Mouse (Mus musculus): Measurements from ENCODE around the gene Bicral. TPM values are rescaled to one million over a fixed set of nuclear protein-coding genes. Genes with fewer than 3 reads are reported as not detected.

The Bicral gene
- total RNA-seq, 2 experiments from 2014 or later, result 53.2 to 58.9 TPM

DNA sequence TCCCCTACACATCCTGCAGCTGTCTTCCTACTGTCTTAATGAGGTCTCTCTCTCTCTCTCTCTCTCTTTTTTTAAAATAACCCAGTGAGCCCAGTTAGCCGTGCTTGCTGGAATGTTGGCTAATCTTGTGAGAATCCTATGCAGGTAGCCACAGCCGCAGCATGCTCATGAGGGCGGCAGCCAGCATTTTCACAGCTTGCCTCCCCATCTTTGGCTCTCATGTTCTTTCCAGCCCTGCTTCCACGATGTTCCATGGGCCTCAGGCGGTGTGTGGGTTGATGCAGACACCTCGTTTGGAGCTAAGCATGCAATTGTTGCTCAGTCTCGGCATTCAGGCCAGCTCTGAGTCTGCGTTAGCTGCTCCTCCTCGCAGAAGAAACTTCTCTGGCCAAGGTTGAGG, 93.4 kb downstream of the Bicral start:
- DNase-seq (ENCODE audit: low spot score in 2 of 2), result peak; percentile 53 to 80

DNA sequence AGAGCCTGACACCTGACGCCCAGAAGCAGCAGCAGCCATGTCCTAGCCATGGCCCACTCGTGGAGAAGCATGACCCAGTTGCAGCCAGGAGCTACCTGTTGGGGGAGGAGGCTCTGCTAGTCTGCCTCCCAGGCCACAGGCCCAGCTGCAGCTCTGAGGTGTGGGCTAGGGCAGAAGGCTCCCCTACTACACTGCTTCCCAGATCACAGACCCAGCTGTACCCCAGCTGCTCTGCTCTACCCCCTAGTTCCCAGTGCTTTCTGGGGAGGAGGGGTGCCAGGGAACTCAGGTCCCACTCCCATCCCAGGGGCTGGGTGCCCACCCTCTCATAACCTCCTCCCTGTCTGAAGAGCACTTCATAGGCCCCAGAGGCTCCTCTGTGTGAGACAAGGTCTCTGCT, 94.7 kb downstream of the Bicral start, which contains the start of gene Ptcra:
Gene Ptcra, minus strand, starts transcription at position 169 of the 400 bp plus-strand sequence.
- no peak for DNase-seq (ENCODE audit: low spot score in 2 of 2)

DNA sequence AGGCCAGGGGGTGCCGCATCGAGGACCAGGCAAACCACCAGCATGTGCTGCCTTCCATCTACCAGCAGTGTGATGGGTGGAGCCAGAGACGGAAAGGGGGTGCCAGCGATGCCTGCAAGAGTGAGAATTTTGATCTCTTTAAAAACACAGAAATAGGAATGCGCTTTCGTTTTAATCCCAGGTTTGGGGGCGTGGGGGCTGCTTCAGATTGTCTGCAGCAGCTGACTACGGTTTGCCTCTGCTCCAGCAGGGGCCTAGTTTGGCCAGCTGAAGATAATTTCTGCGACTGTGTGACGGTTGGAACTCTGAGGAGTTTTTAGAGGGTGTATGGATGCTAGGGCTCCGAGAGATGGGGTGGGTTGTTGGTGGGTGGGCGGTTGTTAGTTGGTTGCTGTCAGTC, 99.5 kb downstream of the Bicral start:
- peak in 1 of 2 experiments; percentile 48 for DNase-seq (ENCODE audit: low spot score in 2 of 2)

DNA sequence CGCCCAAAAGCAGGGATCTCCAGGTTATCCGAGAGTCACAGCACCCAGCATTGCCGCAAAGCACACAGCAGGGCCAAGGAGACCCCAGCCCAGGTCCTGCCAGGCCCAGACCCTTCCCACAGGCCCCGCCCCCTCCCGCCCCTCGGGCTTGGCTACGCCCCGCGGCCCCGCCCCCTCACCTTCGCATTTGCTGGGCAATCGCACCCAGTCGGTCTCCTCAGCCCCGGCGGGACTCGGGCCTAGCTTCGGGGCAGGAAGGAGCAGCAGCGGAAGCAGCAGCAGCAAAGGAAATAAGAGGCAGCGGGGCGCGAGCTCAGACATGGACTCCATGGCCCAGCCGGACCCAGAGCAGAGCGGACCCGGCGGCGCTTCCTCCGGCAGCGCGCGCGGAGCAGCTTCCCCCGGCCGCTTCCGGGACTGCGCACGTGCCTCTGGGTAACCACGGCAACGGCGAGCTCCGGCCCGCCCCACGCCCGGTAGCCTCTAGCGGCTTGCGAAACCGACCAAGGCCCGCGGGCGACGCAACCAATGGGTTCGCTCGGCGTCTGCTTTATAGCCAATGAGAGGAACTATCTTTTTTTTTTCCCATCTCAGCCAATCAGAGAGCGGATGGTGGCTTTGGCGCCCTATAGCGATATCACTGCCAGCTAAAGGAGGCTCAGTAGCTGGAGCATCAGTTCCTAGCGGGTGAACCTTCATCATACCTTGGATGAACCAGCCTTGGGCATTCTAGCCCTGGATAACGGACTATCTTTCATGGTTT, 106.3 kb downstream of the Bicral start, which contains the start of gene Cnpy3:
Gene Cnpy3, minus strand, starts transcription at position 421 of the 763 bp plus-strand sequence.
- peak; percentile 95 to 97 for DNase-seq (ENCODE audit: low spot score in 2 of 2)

DNA sequence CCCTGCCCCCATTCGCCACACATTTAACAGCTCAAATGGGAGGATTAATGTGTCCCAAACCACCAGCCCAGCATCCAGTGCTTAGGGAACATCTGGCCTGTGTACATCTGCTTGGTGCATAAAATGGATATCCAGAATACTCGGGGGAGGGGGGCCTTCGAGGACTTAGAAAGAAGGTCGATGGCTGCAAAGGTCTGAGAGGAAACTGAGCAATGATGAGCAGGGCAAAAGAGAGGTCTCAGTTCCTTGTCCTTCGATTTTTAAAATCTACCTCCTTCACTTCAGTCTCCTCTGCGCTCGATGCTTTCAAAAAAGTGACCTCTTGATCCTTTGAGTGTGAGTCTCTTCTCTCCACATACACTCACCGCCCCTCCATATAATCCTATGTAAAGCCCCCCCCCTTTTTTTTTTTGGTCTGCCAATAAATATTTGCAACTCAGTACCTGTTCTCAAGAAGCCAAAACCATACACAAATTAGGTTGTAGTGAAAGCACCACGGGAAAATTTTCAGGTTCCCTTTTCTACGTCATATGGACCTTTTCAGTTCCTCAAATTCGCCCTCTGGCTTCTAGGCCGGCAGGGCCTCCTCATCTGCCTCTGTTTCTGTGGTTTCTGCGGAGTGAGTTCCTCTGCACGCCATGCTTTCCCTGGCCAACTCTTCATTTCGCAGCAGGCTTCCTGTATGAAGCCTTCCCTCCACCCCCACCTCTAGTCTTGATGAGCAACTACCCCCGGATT, 107.1 kb downstream of the Bicral start:
- DNase-seq (ENCODE audit: low spot score in 2 of 2), result peak in 1 of 2 experiments; percentile 26

DNA sequence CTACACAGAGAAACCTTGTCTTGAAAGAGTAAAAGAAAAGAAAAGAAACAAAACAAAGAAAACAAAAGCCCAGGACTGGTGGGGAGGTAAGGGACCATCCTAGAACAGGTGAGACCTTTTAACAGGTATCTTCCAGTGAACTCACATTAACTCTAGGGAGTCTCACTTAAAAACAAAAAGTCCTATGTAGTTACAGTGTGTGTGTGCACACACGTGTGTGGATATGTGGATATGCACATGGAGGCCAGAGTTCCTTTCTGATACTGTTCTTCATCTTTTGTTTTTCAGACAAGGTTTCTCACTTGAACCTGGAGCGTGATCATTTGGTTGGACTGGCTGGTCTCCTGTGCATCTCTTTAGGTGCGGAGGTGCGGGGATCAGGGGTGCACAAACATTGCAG, 107.7 kb downstream of the Bicral start:
- no peak for DNase-seq (ENCODE audit: low spot score in 2 of 2)

DNA sequence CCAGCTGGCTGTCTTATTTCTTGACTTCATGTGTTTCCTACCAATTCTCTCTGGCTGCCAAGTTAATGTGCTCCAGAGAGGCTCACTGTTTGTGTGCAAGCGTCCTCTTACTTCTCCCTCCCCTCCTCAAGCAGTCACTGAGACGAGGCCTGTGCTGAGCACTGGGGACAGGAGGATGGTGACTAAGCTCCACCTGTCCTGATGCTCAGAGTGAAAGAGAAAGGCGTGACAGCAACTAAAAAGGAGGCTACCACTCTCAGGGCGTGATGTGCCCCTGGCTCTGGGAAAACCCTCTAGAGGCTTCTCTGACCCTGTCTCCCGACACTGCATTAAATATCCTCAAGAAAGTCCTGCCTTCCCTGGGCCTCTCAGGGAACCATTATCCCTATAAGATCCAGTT, 109.0 kb downstream of the Bicral start:
- DNase-seq (ENCODE audit: low spot score in 2 of 2), result no peak

Other genes starting within 250 kb of the Bicral start
- gene Ptk7, start 229.0 kb downstream of the Bicral start, total RNA-seq (2021), result 10 to 100 TPM in 1 of 2 experiments, 1 to 10 TPM in 1; 9.5 to 10.1 TPM
- gene Klc4, start 212.5 kb downstream of the Bicral start, total RNA-seq (2021), result 10 to 100 TPM; 24.3 to 26.2 TPM
- gene Mrpl2, start 212.3 kb downstream of the Bicral start, total RNA-seq (2021), result 10 to 100 TPM; 51.8 to 53.0 TPM
- 10 to 100 TPM; 26.1 to 27.1 TPM for gene Cul7, start 208.1 kb downstream of the Bicral start, total RNA-seq (2021)
- gene Rrp36, start 184.1 kb downstream of the Bicral start, total RNA-seq (2021), result 10 to 100 TPM; 17.1 to 17.2 TPM
- gene Mea1, start 179.7 kb downstream of the Bicral start, total RNA-seq (2021), result 100 to 1,000 TPM; 120 to 125 TPM
- 100 to 1,000 TPM; 190 to 207 TPM for gene Klhdc3, start 177.6 kb downstream of the Bicral start, total RNA-seq (2021)
- 10 to 100 TPM; 81.5 to 89.3 TPM for gene Ppp2r5d, start 153.4 kb downstream of the Bicral start, total RNA-seq (2021)
- 10 to 100 TPM; 50.8 to 58.9 TPM for gene Pex6, start 147.0 kb downstream of the Bicral start, total RNA-seq (2021)
- gene Gnmt, start 129.3 kb downstream of the Bicral start, total RNA-seq (2021), result under 1 TPM in 1 of 2 experiments, not detected in 1; 0.84 TPM
- gene Cnpy3, start 106.3 kb downstream of the Bicral start, total RNA-seq (2021), result 10 to 100 TPM; 65.2 to 67.9 TPM
- under 1 TPM in 1 of 2 experiments, not detected in 1; 0.28 TPM for gene Ptcra, start 94.8 kb downstream of the Bicral start, total RNA-seq (2021)
- 1 to 10 TPM; 6.4 to 8.3 TPM for gene 2310039H08Rik, start 85.8 kb downstream of the Bicral start, total RNA-seq (2021)
- 10 to 100 TPM; 48.2 to 53.2 TPM for gene Rpl7l1, start 75.8 kb downstream of the Bicral start, total RNA-seq (2021)
- 10 to 100 TPM; 33.5 to 33.8 TPM for gene Tbcc, start 32.2 kb upstream of the Bicral start, total RNA-seq (2021)
- not detected for gene Prph2, start 52.0 kb upstream of the Bicral start, total RNA-seq (2021)
- 10 to 100 TPM; 54.7 to 55.3 TPM for gene Ubr2, start 152.1 kb upstream of the Bicral start, total RNA-seq (2021)